Comparison of ENCODE assay signal across 8 mouse cellular contexts in genomic region chr13:55322130-55322825, GRCm38 (mm10). TPM values are rescaled to one million over a fixed set of nuclear protein-coding genes. Genes with fewer than 3 reads are reported as not detected.
DNase-seq lines count a peak whose midpoint lies in the region; ATAC-seq and TF ChIP-seq lines count a peak whose summit lies in the region.

No protein-coding gene starts in this region.

- TF ChIP-seq POLR2A in liver, adult 2 months (IDR thresholded peaks at IDR 0.05; ENCODE audit: extremely low read depth, insufficient read depth, low read length) = no peak

- whole genome bisulfite sequencing in embryonic facial prominence, embryonic 13.5 days = under 1% methylated on average over 31 of the region's 31 CpGs
- 2% methylated on average over 31 of the region's 31 CpGs for WGBS in hindbrain, embryonic 14.5 days
- under 1% methylated on average over 31 of the region's 31 CpGs for WGBS in liver, adult 2 months
- WGBS in midbrain, postnatal 0 days = 1% methylated on average over 31 of the region's 31 CpGs

- H3K79me2 ChIP-seq in liver, adult 2 months (ENCODE audit: control insufficient read depth, insufficient read depth, low read length) = peaks cover 9% of the 10 kb centered on the region; the same call in 1 of the 2 replicates

- ATAC-seq in cerebellum, adult (ENCODE audit: insufficient number of reproducible peaks, low FRiP score, low TSS enrichment) = peak; percentile 39
- 0 out of 2 replicates have a peak, but pooled peaks have one; percentile 0 for ATAC-seq in embryonic facial prominence, embryonic 13.5 days (ENCODE audit: insufficient number of reproducible peaks, insufficient read depth, low FRiP score, low TSS enrichment, low read depth)
- ATAC-seq in hindbrain, embryonic 14.5 days (ENCODE audit: low FRiP score) = no peak
- ATAC-seq in midbrain, postnatal 0 days (ENCODE audit: low FRiP score) = no peak
- no peak for ATAC-seq in activated CD4-positive, CD25-positive, alpha-beta regulatory T cell, adult 4 months

- peak overlapping the region; percentile 97 for H3K4me3 ChIP-seq in embryonic facial prominence, embryonic 13.5 days
- H3K4me3 ChIP-seq in hindbrain, embryonic 14.5 days (replicated peaks; ENCODE audit: low read length) = peak overlapping the region; percentile 83
- H3K4me3 ChIP-seq in liver, adult 2 months (ENCODE audit: insufficient read depth, low read depth, low read length) = peak overlapping the region; percentile 90
- H3K4me3 ChIP-seq in midbrain, postnatal 0 days (ENCODE audit: low read depth, low read length) = peak overlapping the region; percentile 99

- H3K27me3 ChIP-seq in embryonic facial prominence, embryonic 13.5 days = no peaks in the 10 kb centered on the region
- H3K27me3 ChIP-seq in hindbrain, embryonic 14.5 days (ENCODE audit: control insufficient read depth, insufficient read depth, low read length) = no peaks in the 10 kb centered on the region
- no peaks in the 10 kb centered on the region for H3K27me3 ChIP-seq in liver, adult 2 months (ENCODE audit: control insufficient read depth, insufficient read depth, low read length)
- H3K27me3 ChIP-seq in midbrain, postnatal 0 days (ENCODE audit: insufficient read depth, low read length) = no peaks in the 10 kb centered on the region

- H3K36me3 ChIP-seq in embryonic facial prominence, embryonic 13.5 days = peaks cover 64% of the 10 kb centered on the region
- H3K36me3 ChIP-seq in hindbrain, embryonic 14.5 days (replicated peaks; ENCODE audit: control insufficient read depth, insufficient read depth) = peaks cover 66% of the 10 kb centered on the region
- peaks cover 18% of the 10 kb centered on the region for H3K36me3 ChIP-seq in liver, adult 2 months (ENCODE audit: control insufficient read depth, insufficient read depth, low read length)
- peaks cover 23% of the 10 kb centered on the region for H3K36me3 ChIP-seq in midbrain, postnatal 0 days (ENCODE audit: insufficient read depth, low read length)

- no peaks in the 10 kb centered on the region for H3K9me3 ChIP-seq in embryonic facial prominence, embryonic 13.5 days
- no peaks in the 10 kb centered on the region for H3K9me3 ChIP-seq in hindbrain, embryonic 14.5 days (ENCODE audit: control insufficient read depth, low read length)
- no peaks in the 10 kb centered on the region for H3K9me3 ChIP-seq in midbrain, postnatal 0 days (ENCODE audit: low read length)

- H3K4me1 ChIP-seq in embryonic facial prominence, embryonic 13.5 days = peaks cover 32% of the 10 kb centered on the region
- peaks cover 30% of the 10 kb centered on the region for H3K4me1 ChIP-seq in hindbrain, embryonic 14.5 days (replicated peaks; ENCODE audit: control insufficient read depth, insufficient read depth, low read length)
- peaks cover 14% of the 10 kb centered on the region for H3K4me1 ChIP-seq in liver, adult 2 months (ENCODE audit: control insufficient read depth, insufficient read depth, low read length)
- H3K4me1 ChIP-seq in midbrain, postnatal 0 days (ENCODE audit: insufficient read depth, low read length) = peaks cover 14% of the 10 kb centered on the region

- H3K27ac ChIP-seq in embryonic facial prominence, embryonic 13.5 days = peak overlapping the region; percentile 86
- H3K27ac ChIP-seq in hindbrain, embryonic 14.5 days = peak overlapping the region; percentile 67
- H3K27ac ChIP-seq in liver, adult 2 months (replicated peaks; ENCODE audit: insufficient read depth, low read depth, low read length) = peak overlapping the region; percentile 87
- peak overlapping the region; percentile 76 for H3K27ac ChIP-seq in midbrain, postnatal 0 days (ENCODE audit: low read depth, low read length)

- H3K9ac ChIP-seq in embryonic facial prominence, embryonic 13.5 days = peak overlapping the region; percentile 97
- peak overlapping the region; percentile 89 for H3K9ac ChIP-seq in hindbrain, embryonic 14.5 days
- H3K9ac ChIP-seq in liver, adult 2 months (ENCODE audit: low read depth, low read length) = peak overlapping the region; percentile 86
- H3K9ac ChIP-seq in midbrain, postnatal 0 days (replicated peaks; ENCODE audit: low read length, poor library complexity, severe bottlenecking) = peak overlapping the region; percentile 91

- peak; percentile 42 for TF ChIP-seq CTCF in liver, adult 2 months (IDR thresholded peaks at IDR 0.05; ENCODE audit: low read depth, low read length)
- TF ChIP-seq CTCF in midbrain, postnatal 0 days (IDR thresholded peaks at IDR 0.05) = peak; percentile 69

- peak overlapping the region; percentile 88 for H3K4me2 ChIP-seq in embryonic facial prominence, embryonic 13.5 days
- peak overlapping the region; percentile 93 for H3K4me2 ChIP-seq in hindbrain, embryonic 14.5 days (replicated peaks)
- peak overlapping the region; percentile 86 for H3K4me2 ChIP-seq in midbrain, postnatal 0 days (ENCODE audit: low read depth, low read length, poor library complexity, severe bottlenecking)

- DNase-seq in cerebellum, adult 11 months = no peak
- peak; percentile 78 for DNase-seq in ZHBTc4 (ENCODE audit: low read depth, low spot score)
- DNase-seq in hindbrain, embryonic 14.5 days (ENCODE audit: low spot score) = peak; percentile 70
- peak; percentile 94 for DNase-seq in liver, adult 2 months (ENCODE audit: extremely low read depth, low read depth, low spot score)
- peak; percentile 65 for DNase-seq in midbrain, postnatal 0 days (ENCODE audit: low spot score)

RNA-seq across cellular contexts. Expression of gene Rab24, which starts 0.5 kb away (rescaled TPM):
- 104 and 112 TPM in 2 replicates for polyA plus RNA-seq in embryonic facial prominence, embryonic 13.5 days (2015; fragmentation: Nextera tagmentation; extraction: Ambion mirVana)
- 92.6 and 95.8 TPM in 2 replicates for polyA plus RNA-seq in hindbrain, embryonic 14.5 days (2014; fragmentation: Nextera tagmentation; extraction: Ambion mirVana)
- 32.7 and 33.6 TPM in 2 replicates for total RNA-seq in liver, adult 2 months (2014; rRNA removed)
- polyA plus RNA-seq in liver, adult 2 months (2012; rRNA removed) = 50.2 and 56.0 TPM in 2 replicates
- total RNA-seq in midbrain, postnatal 0 days (2014; rRNA removed) = 70.0 and 88.1 TPM in 2 replicates
- 83.2 and 84.2 TPM in 2 replicates for polyA plus RNA-seq in midbrain, postnatal 0 days (2015; fragmentation: Nextera tagmentation; extraction: Ambion mirVana)
- polyA plus RNA-seq in activated CD4-positive, CD25-positive, alpha-beta regulatory T cell, adult 4 months (2017; shearing (Covaris generic)) = 10 to 100 TPM; 10.3 to 13.3 TPM

RNA-seq across cellular contexts. Expression of gene Prelid1, which starts 2.0 kb away (rescaled TPM):
- 369 and 402 TPM in 2 replicates for polyA plus RNA-seq in embryonic facial prominence, embryonic 13.5 days (2015; fragmentation: Nextera tagmentation; extraction: Ambion mirVana)
- 347 and 348 TPM in 2 replicates for polyA plus RNA-seq in hindbrain, embryonic 14.5 days (2014; fragmentation: Nextera tagmentation; extraction: Ambion mirVana)
- total RNA-seq in liver, adult 2 months (2014; rRNA removed) = 96.3 and 115 TPM in 2 replicates
- 378 and 383 TPM in 2 replicates for polyA plus RNA-seq in liver, adult 2 months (2012; rRNA removed)
- total RNA-seq in midbrain, postnatal 0 days (2014; rRNA removed) = 208 and 210 TPM in 2 replicates
- polyA plus RNA-seq in midbrain, postnatal 0 days (2015; fragmentation: Nextera tagmentation; extraction: Ambion mirVana) = 318 and 326 TPM in 2 replicates
- 100 to 1,000 TPM; 282 to 313 TPM for polyA plus RNA-seq in activated CD4-positive, CD25-positive, alpha-beta regulatory T cell, adult 4 months (2017; shearing (Covaris generic))

RNA-seq across cellular contexts. Expression of gene Mxd3, which starts 7.3 kb away (rescaled TPM):
- polyA plus RNA-seq in embryonic facial prominence, embryonic 13.5 days (2015; fragmentation: Nextera tagmentation; extraction: Ambion mirVana) = 41.4 and 51.0 TPM in 2 replicates
- polyA plus RNA-seq in hindbrain, embryonic 14.5 days (2014; fragmentation: Nextera tagmentation; extraction: Ambion mirVana) = 8.4 and 8.7 TPM in 2 replicates
- total RNA-seq in liver, adult 2 months (2014; rRNA removed) = 0.13 TPM in 1 of 2 replicates, not detected in the other
- 0.21 and 0.27 TPM in 2 replicates for polyA plus RNA-seq in liver, adult 2 months (2012; rRNA removed)
- 6.6 and 7.2 TPM in 2 replicates for total RNA-seq in midbrain, postnatal 0 days (2014; rRNA removed)
- 3.5 and 3.6 TPM in 2 replicates for polyA plus RNA-seq in midbrain, postnatal 0 days (2015; fragmentation: Nextera tagmentation; extraction: Ambion mirVana)
- 10 to 100 TPM in 1 of 2 experiments, 1 to 10 TPM in 1; 9.2 to 12.4 TPM for polyA plus RNA-seq in activated CD4-positive, CD25-positive, alpha-beta regulatory T cell, adult 4 months (2017; shearing (Covaris generic))

RNA-seq across cellular contexts. Expression of gene Lman2, which starts 40.3 kb away (rescaled TPM):
- 89.3 and 93.1 TPM in 2 replicates for polyA plus RNA-seq in embryonic facial prominence, embryonic 13.5 days (2015; fragmentation: Nextera tagmentation; extraction: Ambion mirVana)
- 44.8 and 49.2 TPM in 2 replicates for polyA plus RNA-seq in hindbrain, embryonic 14.5 days (2014; fragmentation: Nextera tagmentation; extraction: Ambion mirVana)
- total RNA-seq in liver, adult 2 months (2014; rRNA removed) = 112 and 127 TPM in 2 replicates
- polyA plus RNA-seq in liver, adult 2 months (2012; rRNA removed) = 136 and 143 TPM in 2 replicates
- 55.7 and 55.9 TPM in 2 replicates for total RNA-seq in midbrain, postnatal 0 days (2014; rRNA removed)
- polyA plus RNA-seq in midbrain, postnatal 0 days (2015; fragmentation: Nextera tagmentation; extraction: Ambion mirVana) = 32.8 and 35.0 TPM in 2 replicates
- 10 to 100 TPM; 46.7 to 58.6 TPM for polyA plus RNA-seq in activated CD4-positive, CD25-positive, alpha-beta regulatory T cell, adult 4 months (2017; shearing (Covaris generic))

RNA-seq across cellular contexts. Expression of gene Rgs14, which starts 47.3 kb away (rescaled TPM):
- polyA plus RNA-seq in embryonic facial prominence, embryonic 13.5 days (2015; fragmentation: Nextera tagmentation; extraction: Ambion mirVana) = 1.4 TPM in 2 replicates
- polyA plus RNA-seq in hindbrain, embryonic 14.5 days (2014; fragmentation: Nextera tagmentation; extraction: Ambion mirVana) = 0.40 and 0.72 TPM in 2 replicates
- 0.28 and 0.34 TPM in 2 replicates for total RNA-seq in liver, adult 2 months (2014; rRNA removed)
- polyA plus RNA-seq in liver, adult 2 months (2012; rRNA removed) = 0.45 and 0.70 TPM in 2 replicates
- total RNA-seq in midbrain, postnatal 0 days (2014; rRNA removed) = 0.44 and 1.1 TPM in 2 replicates
- polyA plus RNA-seq in midbrain, postnatal 0 days (2015; fragmentation: Nextera tagmentation; extraction: Ambion mirVana) = 1.3 and 1.5 TPM in 2 replicates
- polyA plus RNA-seq in activated CD4-positive, CD25-positive, alpha-beta regulatory T cell, adult 4 months (2017; shearing (Covaris generic)) = 10 to 100 TPM; 51.5 to 69.6 TPM

Comparison
In these comparisons a context has a peak if more than half of its experiments do, and no peak if none do; other contexts are left out.
1. ATAC-seq: peak in cerebellum, adult (single experiment) and embryonic facial prominence, embryonic 13.5 days (single experiment); none in hindbrain, embryonic 14.5 days (single experiment), midbrain, postnatal 0 days (single experiment) and activated CD4-positive, CD25-positive, alpha-beta regulatory T cell, adult 4 months (single experiment).
2. Peak in every context shown above with its lines, with median percentiles within 50 percentile points of each other: H3K27ac ChIP-seq, H3K4me2 ChIP-seq, H3K4me3 ChIP-seq and H3K9ac ChIP-seq.